Mouse (Mus musculus) heart, embryonic 16.5 days (tissue): ENCODE results near the gene Daam2. TPM values are rescaled to one million over a fixed set of nuclear protein-coding genes. Genes with fewer than 3 reads are reported as not detected.
A peak's percentile ranks its signal among the peaks of the same experiment; 100 is the strongest.

Experiments
- ATAC-seq: fragments of 200-750 bp; cut with Nextera tagmentation; replicated peaks from 2 replicates; pipeline ENCODE4 v1.8.0; 2017; ENCODE audit warnings: moderate number of reproducible peaks; ENCODE audit not compliant: insufficient read depth, low FRiP score; ENCODE audit errors: extremely low read depth
- H3K27ac ChIP-seq: fragments of 300-500 bp; sonication (generic); 2 replicates; pipeline ENCODE4 v1.5.1; 2014; ENCODE audit warnings: mild to moderate bottlenecking, low read length, control low read depth, moderate library complexity
- H3K27me3 ChIP-seq: fragments of 300-500 bp; sonication (generic); 2 replicates; pipeline ENCODE4 v1.6.1; 2014; ENCODE audit warnings: low read length, mixed read lengths; ENCODE audit not compliant: control insufficient read depth, insufficient read depth
- H3K36me3 ChIP-seq: fragments of 300-500 bp; sonication (generic); 2 replicates; pipeline ENCODE4 v1.6.1; 2014; ENCODE audit not compliant: control insufficient read depth, insufficient read depth
- H3K4me1 ChIP-seq: fragments of 300-500 bp; sonication (generic); 2 replicates; pipeline ENCODE4 v1.6.1; 2014; ENCODE audit warnings: low read length, mixed read lengths; ENCODE audit not compliant: control insufficient read depth, insufficient read depth
- H3K4me2 ChIP-seq: fragments of 300-500 bp; sonication (generic); 2 replicates; pipeline ENCODE4 v1.6.1; 2014; ENCODE audit warnings: low read depth, mild to moderate bottlenecking, control low read depth, low read length
- H3K4me3 ChIP-seq: fragments of 300-500 bp; sonication (generic); 2 replicates; pipeline ENCODE4 v1.5.1; 2014; ENCODE audit warnings: mild to moderate bottlenecking, control low read depth, low read length
- H3K9ac ChIP-seq: fragments of 300-500 bp; sonication (generic); 2 replicates; pipeline ENCODE4 v1.6.1; 2014; ENCODE audit warnings: low read length, control low read depth
- H3K9me3 ChIP-seq: fragments of 300-500 bp; sonication (generic); replicated peaks from 2 replicates; pipeline ENCODE4 v1.6.1; 2016; ENCODE audit warnings: low read length; ENCODE audit not compliant: control insufficient read depth
- WGBS: fragments of 180-500 bp; shearing (Covaris S2); extraction: QIAGEN DNeasy Blood & Tissue Kit; methylation state at CpG from one replicate; pipeline ENCODE4 v1.1.7; 2014; 5-methylcytosine and 5-hydroxymethylcytosine counted together
- polyA plus RNA-seq: library from polyadenylated mRNA; unstranded; fragments of >200 nt; fragmentation: Nextera tagmentation; extraction: Ambion mirVana; gene quantifications from 2 replicates; pipeline ENCODE4 v1.2.1, GENCODE M21; 2015

Gene Daam2
- polyA plus RNA-seq, 1 experiment from 2014 or later = 3.4 TPM

GRCm38 (mm10) chr17:49429471-49430129 is 134.5 kb downstream of the Daam2 start:
- H3K36me3 ChIP-seq = peaks cover 11% of the 10 kb centered on the region
- H3K4me3 ChIP-seq = peak overlapping the region; percentile 90
- ATAC-seq = no peak
- H3K4me2 ChIP-seq = peak overlapping the region; percentile 96
- no peaks in the 10 kb centered on the region for H3K9me3 ChIP-seq
- no peak overlapping the region for H3K27ac ChIP-seq
- peaks cover 25% of the 10 kb centered on the region for H3K4me1 ChIP-seq
- H3K27me3 ChIP-seq = no peaks in the 10 kb centered on the region
- H3K9ac ChIP-seq = peak overlapping the region; percentile 95
- 81% methylated on average over 6 of the region's 6 CpGs for WGBS

DNA sequence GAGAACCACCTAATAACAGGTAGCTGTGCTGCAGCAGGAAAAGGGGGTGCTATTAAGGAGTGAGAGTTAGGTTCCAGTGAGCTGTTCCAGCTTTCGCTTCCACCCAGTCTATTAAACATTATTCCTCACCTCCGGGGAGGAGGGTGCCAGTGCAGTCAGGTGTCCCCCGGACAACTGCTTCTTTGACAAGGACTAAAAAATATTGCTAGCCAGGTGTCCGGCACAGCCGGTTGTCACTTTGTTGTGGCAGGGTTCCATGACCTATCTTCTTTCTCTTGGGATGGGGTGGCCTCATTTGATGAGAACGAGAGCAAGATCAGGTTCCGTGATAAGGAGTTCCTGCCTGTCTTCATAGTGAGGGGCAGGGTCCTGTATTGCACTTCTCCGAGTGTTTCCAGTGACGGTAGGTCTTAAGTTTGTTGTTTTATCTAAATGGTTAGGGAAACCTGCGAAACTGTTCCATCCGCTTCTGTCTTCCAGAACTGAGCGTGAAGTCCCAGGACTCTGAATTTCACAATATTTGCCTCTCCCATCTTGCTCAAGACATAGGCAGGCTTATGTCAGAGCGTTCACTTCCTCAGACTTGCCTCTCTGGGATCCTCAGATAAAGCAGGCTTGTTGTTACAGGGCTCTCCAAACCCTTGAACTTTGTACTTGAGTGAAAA is 135.3 kb downstream of the Daam2 start:
- Histone ChIP-seq H3K27me3 (no peaks in the 10 kb centered on the region), H3K36me3 (peaks cover 3% of the 10 kb centered on the region), H3K4me3 (peak overlapping the region; percentile 90), H3K9me3 (no peaks in the 10 kb centered on the region), H3K4me1 (peaks cover 25% of the 10 kb centered on the region), H3K27ac (peak overlapping the region; percentile 76), H3K4me2 (peak overlapping the region; percentile 96), H3K9ac (peak overlapping the region; percentile 95)
- no peak for ATAC-seq
- WGBS = 31% methylated on average over 13 of the region's 13 CpGs

DNA sequence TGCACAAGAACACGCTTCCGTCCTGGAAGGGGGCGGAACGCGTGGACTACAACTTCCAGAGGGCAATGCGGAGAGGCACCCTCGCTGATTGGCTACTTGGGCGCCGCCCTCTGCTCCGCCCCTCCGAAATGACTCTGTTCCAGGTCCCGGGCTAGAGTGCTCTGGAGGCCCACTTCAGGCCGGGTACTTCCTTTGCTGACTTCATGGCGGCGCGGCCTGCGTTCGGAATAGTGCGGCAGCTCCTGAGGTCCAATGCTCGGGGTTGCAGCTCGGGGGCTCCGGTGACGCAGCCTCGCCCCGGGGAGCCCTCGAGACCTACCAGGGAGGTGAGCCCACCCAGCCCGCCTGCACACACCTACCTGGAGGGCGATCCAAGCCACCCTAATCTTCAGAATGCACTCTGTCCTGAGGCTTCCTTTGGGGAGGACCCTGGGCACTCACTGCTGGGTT is 135.9 kb downstream of the Daam2 start, which contains the start of gene Mocs1:
Gene Mocs1, plus strand, starts transcription at position 124 of the 450 bp plus-strand sequence.
- H3K27ac ChIP-seq = peak within 1 kb of the TSS; percentile 76
- H3K4me2 ChIP-seq = peak within 1 kb of the TSS; percentile 96
- peak within 1 kb of the TSS; percentile 95 for H3K9ac ChIP-seq
- peaks cover 25% of the 10 kb centered on the region for H3K4me1 ChIP-seq
- no peaks in the 10 kb centered on the region for H3K9me3 ChIP-seq
- H3K27me3 ChIP-seq = no peaks in the 10 kb centered on the region
- ATAC-seq = peak; percentile 99
- peak within 1 kb of the TSS; percentile 90 for H3K4me3 ChIP-seq
- WGBS = under 1% methylated on average over 28 of the region's 28 CpGs
- no peaks in the 10 kb centered on the region; the same call in 1 of the 2 replicates for H3K36me3 ChIP-seq

- no peaks in the 10 kb centered on the region for H3K9me3 ChIP-seq
- H3K4me3 ChIP-seq = peak overlapping the region; percentile 90
- peaks cover 25% of the 10 kb centered on the region for H3K4me1 ChIP-seq
- no peaks in the 10 kb centered on the region for H3K36me3 ChIP-seq
- no peak overlapping the region for H3K27ac ChIP-seq
- H3K27me3 ChIP-seq = no peaks in the 10 kb centered on the region
- no peak overlapping the region for H3K9ac ChIP-seq
- WGBS = 19% methylated on average over 9 of the region's 9 CpGs
- peak overlapping the region; percentile 96 for H3K4me2 ChIP-seq
- ATAC-seq = no peak
Observed at GRCm38 (mm10) chr17:49427631-49428238, 136.4 kb downstream of the Daam2 start.

DNA sequence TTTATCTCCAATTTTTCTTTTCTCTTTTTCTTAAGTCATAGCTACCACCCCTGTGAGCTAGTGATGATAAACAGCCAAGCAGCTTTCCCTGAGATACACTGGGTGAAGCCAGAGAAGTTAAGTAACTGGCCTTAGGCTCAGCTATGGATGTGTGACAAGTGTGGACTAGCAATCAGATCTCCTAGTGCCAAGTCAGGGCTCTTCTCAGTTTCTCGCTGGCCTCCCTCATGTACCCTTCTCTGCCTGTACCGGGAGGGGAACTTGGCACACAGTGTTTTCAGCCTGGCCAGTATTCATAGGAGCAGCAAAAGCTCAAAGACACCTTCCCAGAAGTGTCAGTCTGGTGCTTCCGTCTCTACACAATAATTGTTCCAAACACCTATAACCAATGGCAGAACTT is 140.3 kb downstream of the Daam2 start:
- Histone ChIP-seq H3K9me3 (no peaks in the 10 kb centered on the region), H3K4me1 (peaks cover 6% of the 10 kb centered on the region; the same call in 1 of the 2 replicates), H3K27ac (no peak overlapping the region), H3K4me2 (no peak overlapping the region), H3K9ac (no peak overlapping the region), H3K4me3 (no peak overlapping the region), H3K27me3 (no peaks in the 10 kb centered on the region), H3K36me3 (no peaks in the 10 kb centered on the region)
- 84% methylated on average over 3 of the region's 3 CpGs for WGBS
- ATAC-seq = no peak

- 80% methylated on average over 2 of the region's 2 CpGs for WGBS
- no peak overlapping the region for H3K27ac ChIP-seq
- no peaks in the 10 kb centered on the region for H3K9me3 ChIP-seq
- H3K4me1 ChIP-seq = peaks cover 4% of the 10 kb centered on the region; the same call in 1 of the 2 replicates
- no peak overlapping the region for H3K9ac ChIP-seq
- no peak for ATAC-seq
- no peak overlapping the region for H3K4me2 ChIP-seq
- H3K4me3 ChIP-seq = no peak overlapping the region
- H3K27me3 ChIP-seq = no peaks in the 10 kb centered on the region
- H3K36me3 ChIP-seq = no peaks in the 10 kb centered on the region
Observed at GRCm38 (mm10) chr17:49423067-49423325, 141.1 kb downstream of the Daam2 start.

DNA sequence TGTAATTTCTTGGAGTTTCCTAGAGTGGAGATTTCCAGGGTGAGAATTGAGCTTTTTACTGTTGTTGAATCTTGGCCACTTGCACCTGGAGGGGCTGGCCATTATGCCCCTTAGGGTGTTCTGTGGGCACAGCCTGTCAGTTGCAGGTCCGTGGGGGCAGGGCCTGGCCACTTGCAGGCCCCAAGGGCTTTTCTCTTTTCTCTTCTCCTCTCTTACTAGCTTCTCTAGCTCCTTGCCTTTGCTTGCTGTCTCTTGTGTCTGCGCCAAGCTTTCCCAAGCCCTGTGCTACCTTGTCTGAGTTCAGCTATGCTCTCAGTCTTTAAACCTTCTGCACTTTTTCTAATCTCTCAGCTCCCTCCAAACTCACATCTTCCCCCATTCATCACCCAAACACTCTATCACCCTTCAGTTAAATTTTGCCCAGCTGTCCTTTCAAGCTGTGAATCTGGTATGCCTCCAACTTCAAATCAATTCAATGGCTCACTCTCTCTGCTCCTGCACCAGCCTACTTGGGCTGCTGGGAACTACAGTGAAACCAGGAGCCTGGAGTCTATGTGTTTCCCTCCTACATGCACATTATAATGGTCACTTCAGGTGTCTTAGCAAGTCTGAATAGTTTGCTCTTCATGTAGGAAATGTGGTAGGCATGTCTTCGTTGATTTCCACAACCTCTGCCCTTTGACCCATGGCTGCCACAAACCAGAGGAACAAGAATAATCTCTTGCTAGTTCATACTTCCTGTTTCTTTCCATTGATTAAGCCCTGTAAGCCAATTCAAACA is 141.7 kb downstream of the Daam2 start:
- Histone ChIP-seq H3K9me3 (no peaks in the 10 kb centered on the region), H3K4me1 (no peaks in the 10 kb centered on the region), H3K9ac (no peak overlapping the region), H3K4me2 (no peak overlapping the region), H3K36me3 (no peaks in the 10 kb centered on the region), H3K27me3 (no peaks in the 10 kb centered on the region), H3K27ac (no peak overlapping the region), H3K4me3 (no peak overlapping the region)
- WGBS = 50% methylated on average over 3 of the region's 3 CpGs
- no peak for ATAC-seq

DNA sequence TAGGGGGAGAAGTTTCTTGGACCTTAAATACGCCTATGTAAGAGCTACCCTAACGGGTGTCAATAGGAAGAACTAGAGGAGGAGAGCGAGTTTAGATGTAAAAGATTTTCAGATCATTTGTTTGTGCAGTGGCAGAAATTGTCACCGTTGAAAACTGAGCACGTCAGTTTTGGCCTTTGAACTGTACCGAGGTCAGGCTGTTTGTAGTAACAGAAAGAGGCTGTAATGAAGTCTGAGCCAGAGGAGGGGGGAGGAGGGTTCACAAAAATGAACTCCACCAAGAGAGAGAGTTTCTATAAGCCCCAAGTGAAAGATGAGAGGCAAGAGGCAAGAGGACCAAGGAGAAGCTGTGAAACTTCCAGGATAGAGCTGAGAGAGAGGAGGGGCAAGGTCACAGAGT is 144.3 kb downstream of the Daam2 start:
- H3K27me3 ChIP-seq = no peaks in the 10 kb centered on the region
- no peak overlapping the region for H3K4me3 ChIP-seq
- H3K4me1 ChIP-seq = no peaks in the 10 kb centered on the region
- H3K27ac ChIP-seq = no peak overlapping the region
- H3K36me3 ChIP-seq = no peaks in the 10 kb centered on the region
- H3K4me2 ChIP-seq = no peak overlapping the region
- WGBS = 69% methylated on average over 6 of the region's 6 CpGs
- no peak for ATAC-seq
- no peaks in the 10 kb centered on the region for H3K9me3 ChIP-seq
- no peak overlapping the region for H3K9ac ChIP-seq
